Mouse (Mus musculus) liver, adult 2 months (tissue): ENCODE measurements around the gene Gm37240.

Source experiments
- CTCF ChIP-seq: fragments of 200-500 bp; IDR thresholded peaks from 2 replicates; pipeline ENCODE4 v1.5.1; 2011; ENCODE audit warnings: low read depth, low read length, control low read depth
- POLR2A ChIP-seq: fragments of 200-500 bp; IDR thresholded peaks from 2 replicates; pipeline ENCODE4 v1.6.1; 2011; ENCODE audit warnings: low read length, control low read depth; ENCODE audit not compliant: insufficient read depth; ENCODE audit errors: extremely low read depth

- no peak for TF ChIP-seq CTCF
- no peak for TF ChIP-seq POLR2A
Measured at GRCm38 (mm10) chr3:84978676-84979075, 908.6 kb downstream of the Gm37240 start.
